Mouse (Mus musculus) MEL (cell line): ENCODE measurements around the gene Nos1. TPM values are rescaled to one million over a fixed set of nuclear protein-coding genes. Genes with fewer than 3 reads are reported as not detected.

Experiments
- DNase-seq: peaks from one replicate; pipeline ENCODE4 v3.0.0; 2011; ENCODE audit warnings: low read depth, low spot score
- H3K27ac ChIP-seq: 2 replicates; pipeline ENCODE4 v1.5.1; 2012; ENCODE audit warnings: low read depth, mild to moderate bottlenecking, control low read depth, low read length, moderate library complexity; ENCODE audit not compliant: control insufficient read depth
- H3K27me3 ChIP-seq, 2 experiments: fragments of 150-350 bp in 1 of 2; sonication (generic) in 1 of 2; 2 replicates each; pipeline ENCODE4 v1.6.1; 2012; ENCODE audit warnings: low read length in 2 of 2, mild to moderate bottlenecking in 2 of 2, improper control_type of control experiment in 1 of 2, moderate library complexity in 1 of 2; ENCODE audit not compliant: insufficient read depth in 2 of 2, control insufficient read depth in 1 of 2
- H3K36me3 ChIP-seq, 2 experiments: 2 replicates each; pipeline ENCODE4 v1.6.1; 2012 to 2014; ENCODE audit warnings: low read length in 2 of 2, improper control_type of control experiment in 1 of 2, inconsistent platforms in 1 of 2, mild to moderate bottlenecking in 1 of 2; ENCODE audit not compliant: insufficient read depth in 2 of 2, control insufficient read depth in 1 of 2
- H3K4me1 ChIP-seq, 2 experiments: fragments of 150-350 bp in 1 of 2; sonication (generic) in 1 of 2; 2 replicates each; pipeline ENCODE4 v1.6.1; 2012; ENCODE audit warnings: low read length in 2 of 2, improper control_type of control experiment in 1 of 2, mild to moderate bottlenecking in 1 of 2; ENCODE audit not compliant: insufficient read depth in 2 of 2, control insufficient read depth in 1 of 2
- H3K4me3 ChIP-seq, 2 experiments: fragments of 150-350 bp in 1 of 2; sonication (generic) in 1 of 2; 2 replicates each; pipeline ENCODE4 v1.5.1; 2012; ENCODE audit warnings: low read depth in 2 of 2, low read length in 2 of 2, mild to moderate bottlenecking in 2 of 2, moderate library complexity in 2 of 2, control low read depth in 1 of 2, improper control_type of control experiment in 1 of 2; ENCODE audit not compliant: control insufficient read depth in 1 of 2, insufficient read depth in 1 of 2
- H3K79me2 ChIP-seq: 2 replicates; pipeline ENCODE4 v1.6.1; 2012; ENCODE audit warnings: mild to moderate bottlenecking, low read length, moderate library complexity; ENCODE audit not compliant: control insufficient read depth, poor library complexity, insufficient read depth
- H3K9ac ChIP-seq: 2 replicates; pipeline ENCODE4 v1.6.1; 2012; ENCODE audit warnings: low read depth, mild to moderate bottlenecking, control low read depth, low read length, moderate library complexity; ENCODE audit not compliant: control insufficient read depth, poor library complexity, severe bottlenecking
- H3K9me3 ChIP-seq: fragments of 150-350 bp; sonication (generic); replicated peaks from 2 replicates; pipeline ENCODE4 v1.6.1; 2012; ENCODE audit warnings: mild to moderate bottlenecking, low read length, improper control_type of control experiment, moderate library complexity; ENCODE audit not compliant: insufficient read depth
- BHLHE40 ChIP-seq: IDR thresholded peaks from 2 replicates; pipeline ENCODE4 v1.6.1; 2012; ENCODE audit warnings: low read depth, mild to moderate bottlenecking, inconsistent platforms, low read length, improper control_type of control experiment, borderline replicate concordance
- CHD1 ChIP-seq: IDR thresholded peaks from 2 replicates; pipeline ENCODE4 v1.6.1; 2012; ENCODE audit warnings: low read depth, mild to moderate bottlenecking, inconsistent platforms, low read length, improper control_type of control experiment
- CTCF ChIP-seq, 3 experiments: IDR thresholded peaks in 2 of 3; conservative IDR thresholded peaks in 1 of 3; 2 replicates each; pipeline ENCODE4 v1.5.1; 2011 to 2012; ENCODE audit warnings: low read length in 3 of 3, low read depth in 2 of 3, mild to moderate bottlenecking in 2 of 3, improper control_type of control experiment in 1 of 3, inconsistent platforms in 1 of 3, mixed read lengths in 1 of 3, moderate library complexity in 1 of 3; ENCODE audit not compliant: control insufficient read depth in 1 of 3, insufficient read depth in 1 of 3, poor library complexity in 1 of 3, severe bottlenecking in 1 of 3
- E2F4 ChIP-seq: IDR thresholded peaks from 2 replicates; pipeline ENCODE4 v1.6.1; 2011; ENCODE audit warnings: low read depth, low read length, improper control_type of control experiment, borderline replicate concordance
- ELF1 ChIP-seq: IDR thresholded peaks from 2 replicates; pipeline ENCODE4 v1.6.1; 2014; ENCODE audit warnings: low read depth, mild to moderate bottlenecking, inconsistent platforms, low read length, improper control_type of control experiment, moderate library complexity
- EP300 ChIP-seq, 2 experiments: IDR thresholded peaks; 2 replicates each; pipeline ENCODE4 v1.6.1; 2011; ENCODE audit warnings: improper control_type of control experiment in 2 of 2, low read length in 2 of 2, low read depth in 1 of 2, mild to moderate bottlenecking in 1 of 2
- GATA1 ChIP-seq: IDR thresholded peaks from 2 replicates; pipeline ENCODE4 v1.6.1; 2011; ENCODE audit warnings: low read depth, low read length, improper control_type of control experiment
- HCFC1 ChIP-seq: IDR thresholded peaks from 2 replicates; pipeline ENCODE4 v1.6.1; 2012; ENCODE audit warnings: low read depth, mild to moderate bottlenecking, inconsistent platforms, low read length, improper control_type of control experiment, moderate library complexity
- JUND ChIP-seq: IDR thresholded peaks from 2 replicates; pipeline ENCODE4 v1.6.1; 2011; ENCODE audit warnings: low read depth, mild to moderate bottlenecking, improper control_type of control experiment, low read length
- KAT2A ChIP-seq: conservative IDR thresholded peaks from 2 replicates; pipeline ENCODE4 v1.6.1; 2012; ENCODE audit warnings: low read depth, low read length, improper control_type of control experiment, inconsistent platforms
- MXI1 ChIP-seq: IDR thresholded peaks from 2 replicates; pipeline ENCODE4 v1.6.1; 2011; ENCODE audit warnings: mild to moderate bottlenecking, low read depth, low read length, improper control_type of control experiment
- MYC ChIP-seq: IDR thresholded peaks from 2 replicates; pipeline ENCODE4 v1.6.1; 2011; ENCODE audit warnings: low read depth, mild to moderate bottlenecking, low read length, improper control_type of control experiment, moderate library complexity
- NELFE ChIP-seq: IDR thresholded peaks from 2 replicates; pipeline ENCODE4 v1.6.1; 2011; ENCODE audit warnings: low read depth, low read length, improper control_type of control experiment
- NRF1 ChIP-seq: IDR thresholded peaks from 2 replicates; pipeline ENCODE4 v1.6.1; 2014; ENCODE audit warnings: low read depth, mild to moderate bottlenecking, inconsistent platforms, low read length, improper control_type of control experiment, moderate library complexity; ENCODE audit not compliant: poor library complexity, insufficient read depth, severe bottlenecking
- POLR2A ChIP-seq, 2 experiments: IDR thresholded peaks; 2 replicates each; pipeline ENCODE4 v1.6.1; 2011 to 2012; ENCODE audit warnings: low read length in 2 of 2, mild to moderate bottlenecking in 2 of 2, control low read depth in 1 of 2, improper control_type of control experiment in 1 of 2, low read depth in 1 of 2, moderate library complexity in 1 of 2; ENCODE audit not compliant: control insufficient read depth in 1 of 2, insufficient read depth in 1 of 2, poor library complexity in 1 of 2
- POLR2AphosphoS2 ChIP-seq: IDR thresholded peaks from 2 replicates; pipeline ENCODE4 v1.6.1; 2011; ENCODE audit warnings: low read length, improper control_type of control experiment
- POLR2AphosphoS5 ChIP-seq: IDR thresholded peaks from 2 replicates; pipeline ENCODE4 v1.6.1; 2012; ENCODE audit warnings: low read depth, borderline replicate concordance, mild to moderate bottlenecking, inconsistent platforms, low read length, moderate library complexity, mixed read lengths
- RCOR1 ChIP-seq: IDR thresholded peaks from 2 replicates; pipeline ENCODE4 v1.6.1; 2012; ENCODE audit warnings: low read depth, mild to moderate bottlenecking, inconsistent platforms, low read length, improper control_type of control experiment
- SIN3A ChIP-seq: IDR thresholded peaks from 2 replicates; pipeline ENCODE4 v1.6.1; 2012; ENCODE audit warnings: low read length, improper control_type of control experiment, inconsistent platforms
- TAL1 ChIP-seq: IDR thresholded peaks from 2 replicates; pipeline ENCODE4 v1.6.1; 2012; ENCODE audit warnings: mild to moderate bottlenecking, inconsistent platforms, low read length, moderate library complexity, mixed read lengths
- TBP ChIP-seq: IDR thresholded peaks from 2 replicates; pipeline ENCODE4 v1.8.0; 2011; ENCODE audit warnings: low read depth, low read length, improper control_type of control experiment
- TCF12 ChIP-seq: IDR thresholded peaks from 2 replicates; pipeline ENCODE4 v1.6.1; 2014; ENCODE audit warnings: low read depth, mild to moderate bottlenecking, inconsistent platforms, low read length, improper control_type of control experiment, moderate library complexity
- ZC3H11A ChIP-seq: IDR thresholded peaks from 2 replicates; pipeline ENCODE4 v1.6.1; 2012; ENCODE audit warnings: low read depth, mild to moderate bottlenecking, inconsistent platforms, low read length, improper control_type of control experiment
- polyA plus RNA-seq, 2 experiments: library from polyadenylated mRNA; stranded (reverse) in 1 of 2; unstranded in 1 of 2; fragments of >175 nt in 1 of 2; fragments of >200 nt in 1 of 2; gene quantifications; 2 replicates each; pipeline versions ENCODE4 v1.2.1 to v1.2.4; 2012; ENCODE audit warnings: low replicate concordance in 2 of 2, low read depth in 1 of 2; ENCODE audit not compliant: insufficient read length in 2 of 2, insufficient read depth in 1 of 2, missing spikeins in 1 of 2
- total RNA-seq: library from RNA; depleted of rRNA; stranded (reverse); fragments of 300-350 nt; gene quantifications from 2 replicates; pipeline ENCODE4 v1.2.3, GENCODE M21; 2012

Gene Nos1
- total and polyA plus RNA-seq, 3 experiments = 0.35 to 1.5 TPM; not detected in 1

DNA sequence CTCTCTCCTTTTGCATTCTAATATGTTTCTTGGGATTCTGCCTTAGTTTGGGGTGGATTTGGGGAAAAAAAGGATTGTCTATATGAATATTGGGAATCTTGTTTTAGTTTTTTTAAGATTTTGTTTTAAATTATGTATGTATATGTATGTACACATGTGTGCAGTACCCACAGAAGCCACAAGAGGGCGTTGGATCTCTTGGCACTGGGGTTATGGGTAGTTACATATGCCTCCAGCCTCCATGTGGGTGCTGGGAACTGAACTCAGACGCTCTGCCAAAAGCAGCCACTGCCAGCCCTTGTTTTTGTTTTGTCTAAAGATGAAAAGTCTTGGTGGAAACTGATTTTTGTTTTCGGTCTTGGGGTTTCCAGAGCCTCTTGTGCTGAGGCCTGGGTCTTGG, 136.1 kb downstream of the Nos1 start:
- H3K27ac ChIP-seq = no peak overlapping the region
- no peaks in the 10 kb centered on the region for H3K36me3 ChIP-seq
- H3K9ac ChIP-seq = no peak overlapping the region
- H3K27me3 ChIP-seq = no peaks in the 10 kb centered on the region
- H3K9me3 ChIP-seq = no peaks in the 10 kb centered on the region
- H3K4me1 ChIP-seq = no peaks in the 10 kb centered on the region
- no peak overlapping the region for H3K4me3 ChIP-seq
- no peaks in the 10 kb centered on the region for H3K79me2 ChIP-seq
- TF ChIP-seq CTCF (IDR thresholded peaks at IDR 0.05 in 2 of 3, conservative IDR thresholded peaks at IDR 0.05 in 1 of 3; ENCODE audit: control insufficient read depth in 1 of 3, insufficient read depth in 1 of 3, low read depth in 2 of 3, low read length in 3 of 3, poor library complexity in 1 of 3, severe bottlenecking in 1 of 3) = peak in 1 of 3 experiments; percentile 1; a peak in 2 of 6 replicates
- no peak for TF ChIP-seq MXI1
- DNase-seq = no peak

DNA sequence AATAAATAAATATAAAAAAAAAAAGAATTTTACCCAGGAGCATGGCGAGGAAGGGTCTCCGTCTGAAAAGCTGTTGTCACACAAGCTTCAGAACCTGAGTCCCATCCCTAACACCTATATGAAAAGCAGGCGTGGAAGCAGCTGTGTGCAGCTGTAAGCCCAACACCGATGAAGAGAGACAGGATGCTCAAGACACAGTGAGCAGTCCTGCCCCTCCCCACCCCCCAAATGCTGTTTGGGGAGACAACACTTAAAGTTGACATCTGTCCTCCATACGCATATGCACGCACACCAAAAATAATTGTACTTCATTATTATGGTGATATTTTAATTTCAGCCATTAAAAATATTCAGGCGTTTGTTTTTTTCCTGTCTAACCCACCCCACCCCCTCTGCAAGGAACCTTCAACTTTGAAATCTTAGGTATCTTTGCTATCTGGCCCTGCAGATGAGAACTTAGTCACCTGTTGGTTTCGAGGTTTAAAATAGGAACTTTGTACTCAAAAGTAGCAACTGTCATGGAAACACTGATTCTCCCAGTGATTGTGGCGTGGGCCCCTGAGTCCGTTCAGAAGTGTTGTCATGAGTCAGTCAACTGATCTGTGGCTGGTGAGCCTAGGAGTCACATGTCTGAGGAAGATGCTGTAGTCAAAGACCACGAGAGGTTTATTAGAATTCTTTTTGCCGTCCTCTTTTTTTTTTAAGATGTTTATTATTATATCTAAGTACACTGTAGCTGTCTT, 141.1 kb downstream of the Nos1 start:
- TF ChIP-seq NELFE (no peak), EP300 (IDR thresholded peaks at IDR 0.05; ENCODE audit: low read depth in 1 of 2, low read length in 2 of 2) (no peak), POLR2AphosphoS2 (no peak)
- Histone ChIP-seq H3K36me3 (no peaks in the 10 kb centered on the region), H3K4me3 (no peak overlapping the region), H3K27ac (no peak overlapping the region), H3K9ac (no peak overlapping the region), H3K4me1 (no peaks in the 10 kb centered on the region), H3K79me2 (no peaks in the 10 kb centered on the region), H3K9me3 (no peaks in the 10 kb centered on the region), H3K27me3 (no peaks in the 10 kb centered on the region)
- DNase-seq = no peak

DNA sequence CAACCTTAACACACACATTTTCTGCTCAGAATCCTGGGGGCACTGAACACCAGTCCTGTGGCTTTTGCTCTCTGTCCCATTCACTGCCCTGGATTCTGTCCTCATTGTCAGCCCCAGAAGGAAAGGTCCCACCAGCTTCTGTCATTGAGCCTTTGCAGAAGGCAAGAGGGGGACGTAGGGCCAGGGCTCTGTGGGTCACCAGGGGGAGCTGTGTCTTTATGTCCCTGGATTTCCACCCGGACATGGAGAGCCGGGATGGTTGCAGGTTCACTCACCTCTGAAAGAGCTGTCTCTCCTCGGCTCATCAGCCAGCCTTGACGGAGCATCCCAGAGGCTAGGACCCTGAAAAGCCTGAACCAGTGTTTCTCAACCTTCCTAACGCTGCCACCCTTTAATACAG, 142.9 kb downstream of the Nos1 start:
- no peak for DNase-seq
- no peak overlapping the region for H3K27ac ChIP-seq
- TF ChIP-seq MXI1 = no peak
- no peak for TF ChIP-seq GATA1
- no peak for TF ChIP-seq RCOR1
- TF ChIP-seq KAT2A = no peak
- no peak for TF ChIP-seq MYC
- no peak for TF ChIP-seq ZC3H11A
- TF ChIP-seq BHLHE40 = no peak
- no peak for TF ChIP-seq ELF1
- no peak for TF ChIP-seq CHD1
- TF ChIP-seq E2F4 = no peak
- TF ChIP-seq HCFC1 = no peak
- TF ChIP-seq POLR2AphosphoS5 = no peak
- TF ChIP-seq POLR2A (IDR thresholded peaks at IDR 0.05; ENCODE audit: control insufficient read depth in 1 of 2, insufficient read depth in 1 of 2, low read depth in 1 of 2, low read length in 2 of 2, poor library complexity in 1 of 2) = no peak
- TF ChIP-seq TCF12 = no peak
- TF ChIP-seq NRF1 = no peak
- TF ChIP-seq TAL1 = no peak
- TF ChIP-seq JUND = no peak
- TF ChIP-seq TBP = no peak
- TF ChIP-seq SIN3A = no peak
- no peaks in the 10 kb centered on the region for H3K36me3 ChIP-seq
- no peaks in the 10 kb centered on the region for H3K27me3 ChIP-seq
- H3K4me1 ChIP-seq = no peaks in the 10 kb centered on the region
- no peak overlapping the region for H3K4me3 ChIP-seq
- H3K9me3 ChIP-seq = no peaks in the 10 kb centered on the region
- H3K9ac ChIP-seq = no peak overlapping the region
- H3K79me2 ChIP-seq = no peaks in the 10 kb centered on the region
